Mouse (Mus musculus): ENCODE results near the gene Krt26. TPM values are rescaled to one million over a fixed set of nuclear protein-coding genes. Genes with fewer than 3 reads are reported as not detected.

Gene Krt26
- polyA plus RNA-seq (2014; fragmentation: Nextera tagmentation; extraction: Ambion mirVana): 0.12 and 0.24 TPM in 2 replicates

DNA sequence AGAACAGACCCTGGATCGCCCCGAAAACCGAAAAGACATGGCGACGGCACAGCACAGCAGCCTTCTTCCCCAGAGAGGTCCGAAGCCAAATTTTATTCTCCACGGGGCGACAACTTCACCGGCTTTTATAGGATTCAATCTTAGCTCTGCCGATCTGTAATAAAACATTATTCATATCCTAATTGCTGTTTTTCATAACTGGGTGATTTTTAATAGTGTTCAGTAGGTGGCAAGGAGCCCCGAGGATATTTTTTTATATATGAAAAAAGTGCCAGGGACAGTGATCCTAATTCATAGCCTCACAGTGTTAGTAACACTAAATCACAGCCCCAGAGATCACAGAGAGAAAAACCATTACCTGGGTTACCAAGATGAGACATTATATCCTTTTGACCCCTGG is at the start of gene Krt26:
TSS of gene Krt26 (minus strand) at position 101 of the 400 bp plus-strand sequence.
- Histone ChIP-seq H3K36me3 (ENCODE audit: control insufficient read depth, insufficient read depth, low read length) (no peaks in the 10 kb centered on the region), H3K4me2 (replicated peaks; ENCODE audit: low read depth, low read length) (no peak within 1 kb of the TSS), H3K4me3 (ENCODE audit: low read depth, low read length) (no peak within 1 kb of the TSS), H3K9ac (ENCODE audit: low read depth, low read length) (no peak within 1 kb of the TSS), H3K9me3 (ENCODE audit: control insufficient read depth, low read length) (no peaks in the 10 kb centered on the region), H3K27ac (ENCODE audit: low read depth, low read length) (no peak within 1 kb of the TSS), H3K4me1 (replicated peaks; ENCODE audit: control insufficient read depth, insufficient read depth, low read length) (no peaks in the 10 kb centered on the region), H3K27me3 (ENCODE audit: control insufficient read depth, insufficient read depth, low read length) (no peaks in the 10 kb centered on the region)
- ATAC-seq (ENCODE audit: low FRiP score): no peak
- DNase-seq (ENCODE audit: low spot score): no peak
- WGBS: 91% methylated on average over 11 of the region's 11 CpGs

DNA sequence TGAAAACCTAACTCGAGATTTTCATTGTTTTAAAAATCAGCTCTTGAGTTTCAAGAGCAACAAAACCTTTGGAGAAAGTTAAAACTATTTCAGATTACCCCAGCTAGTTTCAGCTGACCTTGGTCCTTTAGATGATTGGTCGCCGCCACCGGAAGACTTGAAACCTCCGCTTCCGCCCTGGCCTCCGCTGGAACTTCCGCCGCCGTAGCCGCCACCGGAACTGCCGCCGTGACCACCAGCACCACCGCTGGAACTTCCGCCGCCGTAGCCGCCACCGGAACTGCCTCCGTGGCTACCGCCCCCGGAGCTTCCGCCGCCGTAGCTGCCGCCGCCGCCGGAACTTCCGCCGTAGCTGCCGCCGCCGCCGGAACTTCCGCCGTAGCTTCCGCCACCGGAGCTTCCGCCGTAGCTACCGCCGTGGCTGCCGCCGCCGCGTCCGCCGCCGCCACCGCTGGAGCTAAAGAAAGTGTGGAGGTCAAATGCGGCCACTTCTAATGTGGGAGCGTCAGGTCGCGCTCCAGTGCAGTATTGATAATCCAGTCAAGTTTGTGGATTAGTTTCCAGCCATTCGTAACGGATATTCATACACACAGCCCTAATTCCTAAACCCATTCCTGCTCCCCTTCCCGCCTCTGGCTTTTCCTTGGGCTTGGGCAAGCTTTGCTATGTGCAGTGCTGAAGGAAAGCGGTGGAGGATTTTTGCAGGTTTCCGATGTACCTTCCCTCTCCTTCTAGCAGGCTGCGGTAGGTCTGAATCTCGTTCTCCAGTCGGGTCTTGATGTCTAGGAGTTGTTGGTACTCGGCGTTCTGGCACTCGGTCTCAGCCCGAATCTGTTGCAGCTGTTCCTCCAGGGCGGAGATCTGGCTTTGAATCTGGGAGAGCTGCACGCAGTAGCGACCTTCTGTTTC is 48.3 kb upstream of the Krt26 start:
- WGBS: 3% methylated on average over 70 of the region's 71 CpGs
- H3K4me1 ChIP-seq (replicated peaks; ENCODE audit: control insufficient read depth, insufficient read depth, low read length): no peaks in the 10 kb centered on the region
- H3K4me3 ChIP-seq (ENCODE audit: low read depth, low read length): peak overlapping the region; percentile 38
- no peaks in the 10 kb centered on the region for H3K9me3 ChIP-seq (ENCODE audit: control insufficient read depth, low read length)
- no peaks in the 10 kb centered on the region for H3K36me3 ChIP-seq (ENCODE audit: control insufficient read depth, insufficient read depth, low read length)
- H3K9ac ChIP-seq (ENCODE audit: low read depth, low read length): peak overlapping the region; percentile 56
- H3K27ac ChIP-seq (ENCODE audit: low read depth, low read length): peak overlapping the region; percentile 79
- no peaks in the 10 kb centered on the region for H3K27me3 ChIP-seq (ENCODE audit: control insufficient read depth, insufficient read depth, low read length)
- ATAC-seq (ENCODE audit: low FRiP score) (peak; percentile 73), DNase-seq (ENCODE audit: low spot score) (peak; percentile 88)
- H3K4me2 ChIP-seq (replicated peaks; ENCODE audit: low read depth, low read length): peak overlapping the region; percentile 57

DNA sequence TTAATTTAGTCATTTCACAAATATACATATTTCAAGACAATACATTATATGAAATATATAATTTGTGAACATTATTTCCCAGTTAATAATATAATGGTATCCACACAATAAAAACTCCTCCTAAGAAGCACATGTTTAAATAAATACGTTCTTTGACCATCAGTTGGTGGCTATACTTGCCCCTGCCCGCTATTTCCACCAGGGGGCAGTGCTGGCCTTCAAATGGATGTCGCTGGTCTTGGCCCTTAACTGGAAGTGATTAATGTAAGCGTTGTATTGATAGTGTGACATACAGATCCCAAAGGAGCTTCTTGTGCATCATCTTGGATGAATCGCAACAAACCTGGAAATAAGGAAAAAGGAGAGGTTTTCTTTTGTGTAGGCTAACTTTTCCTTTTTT is 41.8 kb upstream of the Krt26 start:
- H3K4me3 ChIP-seq (ENCODE audit: low read depth, low read length): no peak overlapping the region
- 25% methylated on average over 5 of the region's 5 CpGs for WGBS
- DNase-seq (ENCODE audit: low spot score): peak; percentile 86
- no peak overlapping the region for H3K27ac ChIP-seq (ENCODE audit: low read depth, low read length)
- no peak overlapping the region for H3K9ac ChIP-seq (ENCODE audit: low read depth, low read length)
- no peaks in the 10 kb centered on the region for H3K9me3 ChIP-seq (ENCODE audit: control insufficient read depth, low read length)
- ATAC-seq (ENCODE audit: low FRiP score): no peak
- no peaks in the 10 kb centered on the region for H3K4me1 ChIP-seq (replicated peaks; ENCODE audit: control insufficient read depth, insufficient read depth, low read length)
- no peak overlapping the region for H3K4me2 ChIP-seq (replicated peaks; ENCODE audit: low read depth, low read length)
- no peaks in the 10 kb centered on the region for H3K36me3 ChIP-seq (ENCODE audit: control insufficient read depth, insufficient read depth, low read length)
- no peaks in the 10 kb centered on the region for H3K27me3 ChIP-seq (ENCODE audit: control insufficient read depth, insufficient read depth, low read length)

DNA sequence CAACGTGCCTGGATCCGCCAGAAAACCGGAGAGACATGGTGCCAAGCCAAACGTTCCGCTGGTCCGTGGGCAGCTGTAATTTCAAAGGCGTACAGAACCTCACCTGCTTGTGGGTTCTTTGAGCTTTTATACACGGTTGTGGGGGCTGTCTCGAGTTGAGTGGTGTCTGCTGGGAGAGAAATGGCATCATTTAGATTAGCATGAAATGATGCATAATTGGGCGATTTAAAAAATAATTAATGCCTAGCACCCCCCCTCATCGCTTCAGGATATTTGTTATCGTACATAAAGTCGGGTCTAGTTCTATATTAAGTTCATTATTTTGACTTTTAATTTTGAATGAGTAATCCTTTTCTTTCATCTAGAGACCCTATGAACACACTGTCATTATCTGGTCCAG is 37.0 kb upstream of the Krt26 start, which contains the start of gene Krt28:
TSS of gene Krt28 (minus strand) at position 101 of the 400 bp plus-strand sequence.
- Histone ChIP-seq H3K4me1 (replicated peaks; ENCODE audit: control insufficient read depth, insufficient read depth, low read length) (no peaks in the 10 kb centered on the region), H3K27me3 (ENCODE audit: control insufficient read depth, insufficient read depth, low read length) (no peaks in the 10 kb centered on the region), H3K27ac (ENCODE audit: low read depth, low read length) (no peak within 1 kb of the TSS), H3K36me3 (ENCODE audit: control insufficient read depth, insufficient read depth, low read length) (no peaks in the 10 kb centered on the region), H3K9me3 (ENCODE audit: control insufficient read depth, low read length) (no peaks in the 10 kb centered on the region), H3K4me3 (ENCODE audit: low read depth, low read length) (no peak within 1 kb of the TSS), H3K4me2 (replicated peaks; ENCODE audit: low read depth, low read length) (no peak within 1 kb of the TSS), H3K9ac (ENCODE audit: low read depth, low read length) (no peak within 1 kb of the TSS)
- DNase-seq (ENCODE audit: low spot score): no peak
- no peak for ATAC-seq (ENCODE audit: low FRiP score)
- 85% methylated on average over 13 of the region's 13 CpGs for WGBS

DNA sequence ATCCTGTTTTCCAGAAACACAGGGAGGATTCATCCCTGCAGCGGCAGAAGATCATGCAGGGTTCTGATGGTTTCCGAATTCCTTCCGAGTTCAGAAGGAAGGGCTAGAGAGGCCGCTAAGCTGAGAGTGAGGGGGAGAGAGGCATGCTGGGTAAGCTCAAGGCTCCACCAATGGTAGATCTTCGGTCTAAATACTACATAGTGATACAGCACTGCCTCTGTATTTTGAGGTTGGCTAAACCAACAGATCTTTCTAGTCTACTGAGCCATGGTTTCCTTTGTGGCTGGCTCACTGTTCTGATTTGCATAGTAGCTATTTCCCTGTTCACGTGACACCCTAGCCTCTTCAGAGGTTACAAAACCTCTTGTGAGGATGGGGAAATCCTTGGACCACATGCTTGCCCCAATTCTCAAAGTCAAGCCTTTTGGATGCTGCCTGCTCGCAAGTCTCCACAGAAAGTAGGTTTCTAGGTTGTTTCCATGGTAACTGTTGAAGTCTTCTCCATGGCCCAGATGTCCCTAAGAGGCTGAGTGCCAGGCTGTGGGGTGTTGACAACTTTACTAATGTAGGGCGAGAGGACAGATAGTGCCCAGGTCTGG is 32.2 kb upstream of the Krt26 start:
- Histone ChIP-seq H3K4me2 (replicated peaks; ENCODE audit: low read depth, low read length) (no peak overlapping the region), H3K36me3 (ENCODE audit: control insufficient read depth, insufficient read depth, low read length) (no peaks in the 10 kb centered on the region), H3K9ac (ENCODE audit: low read depth, low read length) (no peak overlapping the region), H3K27me3 (ENCODE audit: control insufficient read depth, insufficient read depth, low read length) (no peaks in the 10 kb centered on the region), H3K9me3 (ENCODE audit: control insufficient read depth, low read length) (no peaks in the 10 kb centered on the region), H3K4me3 (ENCODE audit: low read depth, low read length) (no peak overlapping the region), H3K27ac (ENCODE audit: low read depth, low read length) (no peak overlapping the region), H3K4me1 (replicated peaks; ENCODE audit: control insufficient read depth, insufficient read depth, low read length) (no peaks in the 10 kb centered on the region)
- no peak for DNase-seq (ENCODE audit: low spot score)
- 91% methylated on average over 8 of the region's 8 CpGs for WGBS
- no peak for ATAC-seq (ENCODE audit: low FRiP score)

DNA sequence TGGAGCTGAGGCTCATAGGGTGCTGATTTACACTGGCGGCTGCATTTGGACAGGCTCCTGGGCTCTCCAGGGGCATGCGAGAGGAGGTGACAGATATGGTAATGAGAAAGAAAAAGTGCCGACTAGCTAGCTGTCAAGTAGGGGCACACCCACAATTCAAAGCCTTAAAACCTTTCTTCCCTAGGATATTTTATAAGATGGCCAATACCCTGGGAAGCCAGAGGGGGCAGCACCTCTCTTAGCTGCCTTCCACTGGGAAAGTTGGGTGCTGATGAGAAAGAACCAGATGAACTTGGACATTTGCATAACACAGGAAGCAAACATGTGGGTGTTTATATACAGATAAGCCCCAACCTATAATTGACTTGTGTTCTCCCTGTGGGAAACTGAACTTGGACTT is 31.5 kb upstream of the Krt26 start:
- ATAC-seq (ENCODE audit: low FRiP score) (no peak), DNase-seq (ENCODE audit: low spot score) (peak; percentile 44)
- Histone ChIP-seq H3K4me1 (replicated peaks; ENCODE audit: control insufficient read depth, insufficient read depth, low read length) (no peaks in the 10 kb centered on the region), H3K9ac (ENCODE audit: low read depth, low read length) (no peak overlapping the region), H3K4me2 (replicated peaks; ENCODE audit: low read depth, low read length) (no peak overlapping the region), H3K9me3 (ENCODE audit: control insufficient read depth, low read length) (no peaks in the 10 kb centered on the region), H3K27me3 (ENCODE audit: control insufficient read depth, insufficient read depth, low read length) (no peaks in the 10 kb centered on the region), H3K4me3 (ENCODE audit: low read depth, low read length) (no peak overlapping the region), H3K27ac (ENCODE audit: low read depth, low read length) (no peak overlapping the region), H3K36me3 (ENCODE audit: control insufficient read depth, insufficient read depth, low read length) (no peaks in the 10 kb centered on the region)
- 20% methylated on average over 3 of the region's 3 CpGs for WGBS

DNA sequence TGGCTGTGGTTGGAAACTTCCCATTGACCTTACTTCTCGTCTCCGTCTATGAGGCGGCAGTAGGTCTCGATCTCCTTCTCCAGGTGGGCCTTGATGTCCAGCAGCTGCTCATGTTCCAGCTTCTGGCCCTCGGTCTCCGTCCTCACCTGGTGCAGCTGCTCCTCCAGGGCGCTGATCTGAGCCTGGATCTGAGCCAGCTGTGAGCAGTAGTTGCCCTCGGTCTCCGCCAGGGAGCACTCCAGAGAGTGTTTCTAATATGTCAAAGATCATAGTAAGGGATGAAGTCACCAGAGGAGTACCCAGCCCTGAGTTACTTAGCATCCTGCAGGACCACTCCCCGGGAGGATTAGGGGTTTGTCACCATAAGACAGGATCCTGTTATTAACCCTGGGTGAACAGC is 29.0 kb upstream of the Krt26 start:
- ATAC-seq (ENCODE audit: low FRiP score) (no peak), DNase-seq (ENCODE audit: low spot score) (no peak)
- Histone ChIP-seq H3K4me3 (ENCODE audit: low read depth, low read length) (no peak overlapping the region), H3K36me3 (ENCODE audit: control insufficient read depth, insufficient read depth, low read length) (no peaks in the 10 kb centered on the region), H3K27ac (ENCODE audit: low read depth, low read length) (no peak overlapping the region), H3K4me1 (replicated peaks; ENCODE audit: control insufficient read depth, insufficient read depth, low read length) (no peaks in the 10 kb centered on the region), H3K9ac (ENCODE audit: low read depth, low read length) (no peak overlapping the region), H3K27me3 (ENCODE audit: control insufficient read depth, insufficient read depth, low read length) (no peaks in the 10 kb centered on the region), H3K9me3 (ENCODE audit: control insufficient read depth, low read length) (no peaks in the 10 kb centered on the region), H3K4me2 (replicated peaks; ENCODE audit: low read depth, low read length) (no peak overlapping the region)
- WGBS: 45% methylated on average over 10 of the region's 10 CpGs

DNA sequence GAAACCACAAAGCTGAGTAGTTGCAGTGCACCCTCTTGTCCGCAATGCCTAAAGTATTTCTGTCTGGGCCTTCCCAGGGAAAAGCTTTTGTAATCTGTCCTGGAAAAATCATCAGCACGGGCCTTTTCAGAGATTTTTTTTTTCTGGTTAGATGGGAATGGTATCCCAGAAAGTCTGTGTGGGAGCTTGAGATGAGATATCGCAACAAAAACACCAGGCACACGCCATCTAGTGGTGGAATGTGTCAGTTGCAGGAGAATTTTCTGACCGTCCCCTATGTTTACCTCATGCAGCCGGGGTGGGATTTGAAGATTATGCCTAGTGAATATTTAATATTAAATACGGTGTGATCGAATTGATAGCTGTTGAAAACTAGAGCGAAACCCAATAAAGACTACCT is 26.6 kb upstream of the Krt26 start:
- no peak overlapping the region for H3K4me2 ChIP-seq (replicated peaks; ENCODE audit: low read depth, low read length)
- no peaks in the 10 kb centered on the region for H3K4me1 ChIP-seq (replicated peaks; ENCODE audit: control insufficient read depth, insufficient read depth, low read length)
- no peaks in the 10 kb centered on the region for H3K9me3 ChIP-seq (ENCODE audit: control insufficient read depth, low read length)
- ATAC-seq (ENCODE audit: low FRiP score) (no peak), DNase-seq (ENCODE audit: low spot score) (peak; percentile 78)
- H3K4me3 ChIP-seq (ENCODE audit: low read depth, low read length): no peak overlapping the region
- H3K9ac ChIP-seq (ENCODE audit: low read depth, low read length): no peak overlapping the region
- WGBS: 25% methylated on average over 9 of the region's 9 CpGs
- no peaks in the 10 kb centered on the region for H3K27me3 ChIP-seq (ENCODE audit: control insufficient read depth, insufficient read depth, low read length)
- no peak overlapping the region for H3K27ac ChIP-seq (ENCODE audit: low read depth, low read length)
- H3K36me3 ChIP-seq (ENCODE audit: control insufficient read depth, insufficient read depth, low read length): no peaks in the 10 kb centered on the region

DNA sequence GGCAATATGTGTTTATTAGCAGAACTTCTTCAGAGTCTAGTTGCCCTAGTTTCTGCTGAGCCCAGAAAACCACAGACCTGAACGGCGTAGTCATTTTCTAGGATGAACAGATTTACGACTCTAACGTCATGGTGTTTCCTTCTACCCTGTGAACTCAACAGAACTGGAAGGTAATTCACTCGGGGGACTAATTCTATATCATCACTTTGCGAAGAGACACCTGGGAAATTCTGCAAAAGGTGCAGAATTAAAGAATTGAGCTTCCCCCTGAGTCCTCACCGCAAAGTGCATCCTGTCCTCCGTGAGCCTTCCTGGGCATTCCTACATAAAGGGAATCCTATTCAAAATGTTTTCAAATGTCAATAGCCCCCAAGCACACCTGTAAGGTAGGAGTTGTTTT is 23.7 kb upstream of the Krt26 start:
- Histone ChIP-seq H3K4me2 (replicated peaks; ENCODE audit: low read depth, low read length) (no peak overlapping the region), H3K27ac (ENCODE audit: low read depth, low read length) (no peak overlapping the region), H3K4me3 (ENCODE audit: low read depth, low read length) (no peak overlapping the region), H3K36me3 (ENCODE audit: control insufficient read depth, insufficient read depth, low read length) (no peaks in the 10 kb centered on the region), H3K4me1 (replicated peaks; ENCODE audit: control insufficient read depth, insufficient read depth, low read length) (no peaks in the 10 kb centered on the region), H3K9ac (ENCODE audit: low read depth, low read length) (no peak overlapping the region), H3K9me3 (ENCODE audit: control insufficient read depth, low read length) (no peaks in the 10 kb centered on the region), H3K27me3 (ENCODE audit: control insufficient read depth, insufficient read depth, low read length) (no peaks in the 10 kb centered on the region)
- DNase-seq (ENCODE audit: low spot score) (no peak), ATAC-seq (ENCODE audit: low FRiP score) (no peak)
- WGBS: 88% methylated on average over 8 of the region's 8 CpGs

All from hindbrain, embryonic 11.5 days (tissue).